Mouse (Mus musculus) myocyte (in vitro differentiated cells): ENCODE measurements around the gene Sugp2. TPM values are rescaled to one million over a fixed set of nuclear protein-coding genes. Genes with fewer than 3 reads are reported as not detected.

Source experiments
- H3K27me3 ChIP-seq: one replicate; pipeline ENCODE4 v1.6.1; 2011; ENCODE audit not compliant: control insufficient read depth, insufficient read depth, insufficient read length
- H3K36me3 ChIP-seq: one replicate; pipeline ENCODE4 v1.6.1; 2011; ENCODE audit not compliant: control insufficient read depth, insufficient read depth
- H3K4me2 ChIP-seq: one replicate; pipeline ENCODE4 v1.6.1; 2011; ENCODE audit warnings: low read depth, control low read depth
- H3K4me3 ChIP-seq: one replicate; pipeline ENCODE4 v1.5.1; 2011; ENCODE audit warnings: mild to moderate bottlenecking, control low read depth, moderate library complexity
- H3K79me2 ChIP-seq: one replicate; pipeline ENCODE4 v1.6.1; 2011; ENCODE audit not compliant: control insufficient read depth, insufficient read depth
- H3ac ChIP-seq: one replicate; pipeline ENCODE4 v1.6.1; 2011; ENCODE audit not compliant: control insufficient read depth, insufficient read length
- CEBPB ChIP-seq: IDR thresholded peaks from 2 replicates; pipeline ENCODE4 v1.6.1; 2011; ENCODE audit warnings: mild to moderate bottlenecking, moderate library complexity; ENCODE audit not compliant: poor library complexity, insufficient read depth, severe bottlenecking
- E2F4 ChIP-seq: IDR thresholded peaks from one replicate; pipeline ENCODE4 v1.6.1; 2011; ENCODE audit warnings: mild to moderate bottlenecking, control low read depth, moderate library complexity; ENCODE audit not compliant: insufficient read depth
- MAX ChIP-seq: IDR thresholded peaks from one replicate; pipeline ENCODE4 v1.6.1; 2011; ENCODE audit warnings: low read depth, mild to moderate bottlenecking, control low read depth
- MYOD1 ChIP-seq, 3 experiments: IDR thresholded peaks; one replicate each; pipeline ENCODE4 v1.6.1; 2011; ENCODE audit warnings: control low read depth in 2 of 3, low read depth in 2 of 3, mild to moderate bottlenecking in 2 of 3, moderate library complexity in 1 of 3; ENCODE audit not compliant: insufficient read length in 2 of 3, control insufficient read depth in 1 of 3
- MYOG ChIP-seq, 3 experiments: IDR thresholded peaks; one replicate each; pipeline ENCODE4 v1.6.1; 2011; ENCODE audit warnings: control low read depth in 2 of 3, low read depth in 2 of 3, mild to moderate bottlenecking in 2 of 3; ENCODE audit not compliant: insufficient read length in 2 of 3, control insufficient read depth in 1 of 3, insufficient read depth in 1 of 3
- POLR2A ChIP-seq: IDR thresholded peaks from one replicate; pipeline ENCODE4 v1.6.1; 2011; ENCODE audit warnings: low read depth, mild to moderate bottlenecking, control low read depth, moderate library complexity; ENCODE audit not compliant: insufficient read length
- POLR2AphosphoS2 ChIP-seq: IDR thresholded peaks from one replicate; pipeline ENCODE4 v1.6.1; 2011; ENCODE audit warnings: low read depth, control low read depth; ENCODE audit not compliant: insufficient read length
- REST ChIP-seq: IDR thresholded peaks from one replicate; pipeline ENCODE4 v1.6.1; 2011; ENCODE audit warnings: mild to moderate bottlenecking, control low read depth, moderate library complexity; ENCODE audit not compliant: insufficient read depth, insufficient read length
- SRF ChIP-seq: IDR thresholded peaks from one replicate; pipeline ENCODE4 v1.6.1; 2011; ENCODE audit warnings: low read depth; ENCODE audit not compliant: control insufficient read depth, insufficient read length
- TCF12 ChIP-seq: IDR thresholded peaks from one replicate; pipeline ENCODE4 v1.6.1; 2011; ENCODE audit warnings: mild to moderate bottlenecking, control low read depth; ENCODE audit not compliant: poor library complexity, insufficient read depth, severe bottlenecking
- TCF3 ChIP-seq: IDR thresholded peaks from one replicate; pipeline ENCODE4 v1.6.1; 2011; ENCODE audit warnings: low read depth, control low read depth; ENCODE audit not compliant: insufficient read length
- USF1 ChIP-seq: IDR thresholded peaks from one replicate; pipeline ENCODE4 v1.6.1; 2011; ENCODE audit warnings: low read depth, mild to moderate bottlenecking, control low read depth, moderate library complexity
- polyA plus RNA-seq: library from polyadenylated mRNA; unstranded; fragments of >200 nt; fragmentation: generic; extraction: Trizol; gene quantifications from one replicate; pipeline ENCODE4 v1.2.1, GENCODE M21; 2012; ENCODE audit warnings: missing spikeins

Gene Sugp2
- polyA plus RNA-seq, 1 experiment, result 15.4 TPM

DNA sequence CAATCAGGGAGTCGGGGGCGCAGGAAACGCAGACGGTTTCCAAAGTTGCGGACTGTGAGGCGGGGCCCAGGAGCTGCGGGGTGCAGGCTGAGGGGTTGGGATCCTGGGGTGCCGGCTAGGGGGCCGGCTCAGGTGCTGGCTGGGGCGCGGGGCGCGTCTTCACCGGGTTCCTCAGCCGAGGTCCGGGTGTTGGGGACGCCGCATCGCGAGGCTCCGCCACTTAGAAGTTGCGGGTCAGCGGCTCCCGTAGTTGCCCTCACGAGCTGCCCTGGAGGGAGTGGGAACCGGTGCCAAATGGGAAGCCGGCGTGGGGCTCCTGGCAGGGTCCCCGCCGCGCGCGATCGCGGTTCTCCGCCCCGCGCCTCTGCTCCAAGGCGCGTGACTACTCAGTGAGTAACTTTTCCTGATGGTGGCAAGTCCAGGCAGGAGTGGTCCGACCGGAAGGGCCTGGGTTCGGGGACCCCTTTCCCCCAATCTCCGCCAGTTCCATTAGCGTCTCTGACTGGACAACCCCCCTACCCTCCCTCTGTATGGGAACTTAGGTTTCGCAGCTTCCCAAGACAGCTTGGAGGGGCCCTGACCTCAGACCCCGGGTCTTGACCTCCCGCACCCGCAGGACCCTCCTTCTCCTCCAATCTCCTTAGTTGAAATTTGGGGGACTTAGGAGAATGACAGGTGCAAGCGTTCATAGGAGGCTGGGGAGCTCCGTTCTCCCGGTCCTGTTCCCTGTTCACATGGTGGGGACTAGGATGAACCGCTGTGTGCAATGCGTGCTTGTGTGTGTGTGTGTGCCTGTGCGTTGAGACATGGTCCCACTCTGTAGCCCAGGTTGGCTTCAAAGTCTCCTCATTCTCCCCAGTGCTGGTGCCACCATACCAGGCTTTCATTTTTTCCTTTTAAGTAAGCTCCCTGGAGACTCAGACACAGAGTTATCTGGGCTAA, 49.4 kb downstream of the Sugp2 start:
- H3K4me2 ChIP-seq, result peak overlapping the region; percentile 90
- H3ac ChIP-seq, result peak overlapping the region; percentile 74
- TF ChIP-seq POLR2AphosphoS2 (no peak), MYOG (IDR thresholded peaks at IDR 0.05; ENCODE audit: control insufficient read depth in 1 of 3, insufficient read depth in 1 of 3, insufficient read length in 2 of 3, low read depth in 2 of 3) (no peak), REST (no peak), POLR2A (no peak), USF1 (no peak), SRF (no peak), MAX (no peak), TCF12 (no peak), E2F4 (no peak), CEBPB (no peak), MYOD1 (IDR thresholded peaks at IDR 0.05; ENCODE audit: control insufficient read depth in 1 of 3, insufficient read length in 2 of 3, low read depth in 2 of 3) (no peak)

DNA sequence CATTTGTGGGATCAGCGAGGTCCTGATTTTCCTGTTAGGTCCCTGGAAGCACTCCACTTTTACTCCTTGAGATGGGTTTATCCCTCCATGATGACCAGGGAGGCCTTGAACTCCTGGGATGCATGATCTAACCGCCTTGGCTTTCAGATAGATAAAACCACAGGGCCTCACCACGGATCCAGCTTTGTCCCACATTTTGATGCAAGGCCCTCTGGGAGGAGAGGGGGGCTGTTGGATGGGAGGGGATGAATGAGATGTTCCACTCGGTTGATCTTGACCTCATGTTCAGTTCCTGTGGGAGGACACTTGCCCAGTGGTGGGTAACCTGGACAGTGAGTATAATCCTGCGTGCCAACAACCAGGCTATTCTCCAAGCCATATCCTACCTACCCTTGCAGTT, 50.4 kb downstream of the Sugp2 start:
- H3K79me2 ChIP-seq, result peaks cover 9% of the 10 kb centered on the region
- H3K27me3 ChIP-seq, result no peaks in the 10 kb centered on the region
- no peak overlapping the region for H3ac ChIP-seq
- TF ChIP-seq REST (no peak), POLR2AphosphoS2 (no peak)
- peaks cover 7% of the 10 kb centered on the region for H3K36me3 ChIP-seq
- H3K4me3 ChIP-seq, result peak overlapping the region; percentile 69
- peak overlapping the region; percentile 15 for H3K4me2 ChIP-seq

More for the DNA sequence above, 49.4 kb downstream of the Sugp2 start:
- Histone ChIP-seq H3K36me3 (peaks cover 7% of the 10 kb centered on the region), H3K79me2 (peaks cover 9% of the 10 kb centered on the region), H3K4me3 (peak overlapping the region; percentile 69), H3K27me3 (no peaks in the 10 kb centered on the region)

DNA sequence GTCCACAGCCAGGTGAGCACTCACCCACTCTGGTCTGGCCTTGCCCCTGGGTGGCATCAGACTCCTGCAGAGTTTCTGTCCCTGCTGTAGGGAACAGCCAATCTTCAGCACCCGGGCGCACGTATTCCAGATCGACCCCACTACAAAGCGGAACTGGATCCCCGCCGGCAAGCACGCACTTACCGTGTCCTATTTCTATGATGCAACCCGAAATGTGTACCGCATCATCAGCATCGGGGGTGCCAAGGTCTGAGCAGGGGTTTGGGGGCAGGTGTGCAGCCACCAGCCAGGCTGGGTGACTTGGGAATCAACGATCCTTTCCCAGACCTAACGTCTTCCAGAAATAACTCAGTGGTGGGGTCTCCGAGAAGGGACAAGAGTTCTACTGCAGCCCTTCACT, 51.3 kb downstream of the Sugp2 start:
- Histone ChIP-seq H3K4me2 (no peak overlapping the region), H3K27me3 (no peaks in the 10 kb centered on the region), H3K4me3 (no peak overlapping the region), H3K79me2 (peaks cover 9% of the 10 kb centered on the region), H3ac (no peak overlapping the region), H3K36me3 (peaks cover 7% of the 10 kb centered on the region)
- TF ChIP-seq MAX, result no peak
- no peak for TF ChIP-seq POLR2A
- no peak for TF ChIP-seq E2F4
- TF ChIP-seq POLR2AphosphoS2, result no peak
- no peak for TF ChIP-seq MYOG (IDR thresholded peaks at IDR 0.05; ENCODE audit: control insufficient read depth in 1 of 3, insufficient read depth in 1 of 3, insufficient read length in 2 of 3, low read depth in 2 of 3)
- TF ChIP-seq SRF, result no peak
- no peak for TF ChIP-seq REST
- TF ChIP-seq TCF12, result no peak
- TF ChIP-seq CEBPB, result no peak
- no peak for TF ChIP-seq USF1
- no peak for TF ChIP-seq MYOD1 (IDR thresholded peaks at IDR 0.05; ENCODE audit: control insufficient read depth in 1 of 3, insufficient read length in 2 of 3, low read depth in 2 of 3)
- no peak for TF ChIP-seq TCF3

DNA sequence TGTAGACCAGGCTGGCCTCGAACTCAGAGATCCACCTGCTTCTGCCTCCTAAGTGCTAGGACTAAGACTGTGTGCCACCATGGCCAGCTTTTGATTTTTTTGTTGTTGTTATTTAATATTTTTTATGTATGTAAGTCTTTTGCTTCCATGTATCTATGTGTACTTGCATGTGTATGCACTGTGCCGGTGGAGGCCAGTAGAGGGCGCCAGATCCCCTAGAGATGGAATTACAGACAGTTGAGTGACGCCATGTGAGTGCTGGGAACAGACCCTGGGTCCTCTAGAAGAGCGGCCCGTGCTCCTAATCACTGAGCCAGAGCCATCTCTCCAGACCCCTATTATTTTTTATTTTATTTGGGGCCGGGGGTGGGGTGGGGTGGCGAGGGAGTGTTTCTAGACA, 52.7 kb downstream of the Sugp2 start:
- H3K79me2 ChIP-seq, result peaks cover 9% of the 10 kb centered on the region
- H3K4me2 ChIP-seq, result no peak overlapping the region
- TF ChIP-seq SRF, result no peak
- TF ChIP-seq MYOD1 (IDR thresholded peaks at IDR 0.05; ENCODE audit: control insufficient read depth in 1 of 3, insufficient read length in 2 of 3, low read depth in 2 of 3), result no peak
- TF ChIP-seq TCF12, result no peak
- TF ChIP-seq E2F4, result no peak
- TF ChIP-seq REST, result no peak
- no peak for TF ChIP-seq POLR2A
- no peak for TF ChIP-seq MAX
- no peak for TF ChIP-seq TCF3
- TF ChIP-seq CEBPB, result no peak
- no peak for TF ChIP-seq POLR2AphosphoS2
- TF ChIP-seq MYOG (IDR thresholded peaks at IDR 0.05; ENCODE audit: control insufficient read depth in 1 of 3, insufficient read depth in 1 of 3, insufficient read length in 2 of 3, low read depth in 2 of 3), result no peak
- no peak for TF ChIP-seq USF1
- no peak overlapping the region for H3ac ChIP-seq
- H3K27me3 ChIP-seq, result no peaks in the 10 kb centered on the region
- H3K4me3 ChIP-seq, result no peak overlapping the region
- peaks cover 7% of the 10 kb centered on the region for H3K36me3 ChIP-seq

DNA sequence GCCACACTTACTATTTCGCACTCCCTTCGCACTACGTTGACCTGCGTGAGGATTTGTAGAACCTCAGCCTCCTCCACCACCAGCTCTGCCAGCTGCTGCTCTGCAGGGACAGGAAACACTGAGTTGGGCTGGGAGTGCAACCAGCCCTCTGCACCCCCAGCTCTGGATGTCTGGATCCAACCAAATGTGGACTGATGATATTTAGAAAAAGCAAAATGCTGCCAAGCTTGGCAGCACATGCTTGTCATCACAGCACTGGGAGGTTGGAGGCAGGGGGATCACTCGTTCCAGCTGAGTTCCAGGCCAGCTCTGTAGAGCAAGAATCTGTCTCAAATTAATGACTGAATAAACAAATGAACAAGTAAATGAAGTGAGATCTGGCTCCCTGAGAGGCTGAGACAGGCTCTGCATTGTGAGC, 60.0 kb downstream of the Sugp2 start:
- Histone ChIP-seq H3ac (no peak overlapping the region), H3K27me3 (no peaks in the 10 kb centered on the region), H3K4me2 (no peak overlapping the region), H3K79me2 (no peaks in the 10 kb centered on the region), H3K36me3 (peaks cover 14% of the 10 kb centered on the region), H3K4me3 (no peak overlapping the region)
- TF ChIP-seq POLR2A, result no peak
- peak; percentile 56 for TF ChIP-seq POLR2AphosphoS2
